Mouse (Mus musculus) ES-E14 (cell line): ENCODE measurements around the gene Pde6b. TPM values are rescaled to one million over a fixed set of nuclear protein-coding genes. Genes with fewer than 3 reads are reported as not detected.

Experiments
- DNase-seq: peaks from one replicate; pipeline ENCODE4 v3.0.0-alpha.2; 2013; ENCODE audit warnings: low read depth, low spot score
- H3K27ac ChIP-seq: 2 replicates; pipeline ENCODE4 v1.5.1; 2012; ENCODE audit warnings: low read depth, mild to moderate bottlenecking, low read length, moderate library complexity, mixed read lengths; ENCODE audit not compliant: poor library complexity, insufficient read depth, severe bottlenecking
- H3K36me3 ChIP-seq: 2 replicates; pipeline ENCODE4 v1.6.1; 2012; ENCODE audit warnings: mild to moderate bottlenecking, low read length, moderate library complexity, mixed read lengths; ENCODE audit not compliant: control insufficient read depth, poor library complexity, insufficient read depth, severe bottlenecking
- H3K4me1 ChIP-seq, 2 experiments: fragments of 150-350 bp in 1 of 2; sonication (generic) in 1 of 2; 2 replicates each; pipeline ENCODE4 v1.6.1; 2012; ENCODE audit warnings: low read length in 2 of 2, mild to moderate bottlenecking in 1 of 2, mixed read lengths in 1 of 2; ENCODE audit not compliant: control insufficient read depth in 2 of 2, insufficient read depth in 2 of 2, poor library complexity in 1 of 2
- H3K4me3 ChIP-seq, 2 experiments: fragments of 150-350 bp in 1 of 2; sonication (generic) in 1 of 2; 2 replicates each; pipeline ENCODE4 v1.5.1; 2012; ENCODE audit warnings: low read length in 2 of 2, low read depth in 1 of 2, mild to moderate bottlenecking in 1 of 2, mixed read lengths in 1 of 2; ENCODE audit not compliant: insufficient read depth in 1 of 2, poor library complexity in 1 of 2, severe bottlenecking in 1 of 2
- H3K9ac ChIP-seq: 2 replicates; pipeline ENCODE4 v1.6.1; 2012; ENCODE audit warnings: low read depth, mild to moderate bottlenecking, low read length, mixed read lengths; ENCODE audit not compliant: poor library complexity, insufficient read depth, severe bottlenecking
- H3K9me3 ChIP-seq: fragments of 150-350 bp; sonication (generic); 2 replicates; pipeline ENCODE4 v1.6.1; 2012; ENCODE audit warnings: low read depth, mild to moderate bottlenecking, low read length; ENCODE audit not compliant: control insufficient read depth, insufficient read depth
- CHD2 ChIP-seq: IDR thresholded peaks from 2 replicates; pipeline ENCODE4 v1.6.1; 2014; ENCODE audit warnings: mild to moderate bottlenecking, low read depth, low read length, inconsistent platforms
- HCFC1 ChIP-seq: IDR thresholded peaks from 2 replicates; pipeline ENCODE4 v1.6.1; 2012; ENCODE audit warnings: low read length, inconsistent platforms, borderline replicate concordance; ENCODE audit not compliant: insufficient read depth
- MAFK ChIP-seq: IDR thresholded peaks from 2 replicates; pipeline ENCODE4 v1.6.1; 2014; ENCODE audit warnings: mild to moderate bottlenecking, low read depth, low read length, inconsistent platforms; ENCODE audit not compliant: insufficient read depth
- ZC3H11A ChIP-seq: IDR thresholded peaks from 2 replicates; pipeline ENCODE4 v1.6.1; 2012; ENCODE audit warnings: low read depth, mild to moderate bottlenecking, inconsistent platforms, low read length, borderline replicate concordance
- ZNF384 ChIP-seq: IDR thresholded peaks from 2 replicates; pipeline ENCODE4 v1.6.1; 2012; ENCODE audit warnings: low read depth, low read length, inconsistent platforms
- in situ Hi-C, 2 experiments: fragments of 600-800 bp; cut with MboI; formaldehyde crosslinking; loops; one replicate each; pipeline ENCODE4 v1.15.1; 2025; ENCODE audit warnings: low sequenced_read_pairs in 2 of 2, inconsistent platforms in 1 of 2; ENCODE audit not compliant: unreplicated experiment in 2 of 2
- total RNA-seq: library from RNA; depleted of rRNA; stranded (reverse); fragments of 300-350 nt; gene quantifications from 2 replicates; pipeline ENCODE4 v1.2.3, GENCODE M21; 2012

Pde6b gene
- total RNA-seq, 1 experiment, result 0.04 TPM

GRCm38 (mm10) chr5:108378346-108378745 is 9.8 kb upstream of the Pde6b start:
- TF ChIP-seq CHD2 (no peak), ZC3H11A (no peak), HCFC1 (no peak)
- in situ Hi-C loops, result no loop called here
- Histone ChIP-seq H3K9ac (no peak overlapping the region), H3K36me3 (no peaks in the 10 kb centered on the region), H3K27ac (no peak overlapping the region), H3K4me3 (no peak overlapping the region), H3K4me1 (no peaks in the 10 kb centered on the region), H3K9me3 (no peaks in the 10 kb centered on the region)
- DNase-seq, result no peak

GRCm38 (mm10) chr5:108385632-108386031 is 2.6 kb upstream of the Pde6b start:
- DNase-seq, result no peak
- H3K36me3 ChIP-seq, result no peaks in the 10 kb centered on the region
- no peaks in the 10 kb centered on the region for H3K9me3 ChIP-seq
- no peak overlapping the region for H3K27ac ChIP-seq
- in situ Hi-C loops, result no loop called here
- TF ChIP-seq ZC3H11A (no peak), CHD2 (no peak), HCFC1 (no peak), MAFK (no peak), ZNF384 (no peak)
- H3K4me1 ChIP-seq, result no peaks in the 10 kb centered on the region
- H3K9ac ChIP-seq, result no peak overlapping the region
- no peak overlapping the region for H3K4me3 ChIP-seq

DNA sequence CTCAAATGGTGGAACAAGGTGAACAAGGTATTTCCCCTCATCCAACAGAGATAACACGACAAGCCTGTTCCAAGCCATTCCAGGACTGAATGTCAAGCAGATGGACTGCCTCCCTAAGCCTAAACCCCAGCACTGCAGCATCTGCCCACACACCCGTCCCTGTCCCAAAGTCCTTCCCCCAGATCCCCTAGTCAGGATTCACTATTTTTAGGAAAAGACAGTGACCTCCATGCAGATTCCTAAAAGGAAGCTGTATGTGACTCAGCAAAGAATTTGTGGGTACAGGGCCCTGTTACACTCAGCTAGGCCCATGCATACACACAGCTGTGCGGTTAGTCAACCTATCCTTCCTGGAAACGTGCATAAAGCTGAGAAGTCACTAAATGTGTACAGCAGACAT is 1.7 kb upstream of the Pde6b start:
- Histone ChIP-seq H3K4me1 (no peaks in the 10 kb centered on the region), H3K9ac (no peak overlapping the region), H3K4me3 (no peak overlapping the region), H3K27ac (no peak overlapping the region), H3K9me3 (no peaks in the 10 kb centered on the region), H3K36me3 (no peaks in the 10 kb centered on the region)
- DNase-seq, result no peak
- in situ Hi-C loops, result no loop called here
- TF ChIP-seq ZC3H11A (no peak), CHD2 (no peak), MAFK (no peak), ZNF384 (no peak), HCFC1 (no peak)

DNA sequence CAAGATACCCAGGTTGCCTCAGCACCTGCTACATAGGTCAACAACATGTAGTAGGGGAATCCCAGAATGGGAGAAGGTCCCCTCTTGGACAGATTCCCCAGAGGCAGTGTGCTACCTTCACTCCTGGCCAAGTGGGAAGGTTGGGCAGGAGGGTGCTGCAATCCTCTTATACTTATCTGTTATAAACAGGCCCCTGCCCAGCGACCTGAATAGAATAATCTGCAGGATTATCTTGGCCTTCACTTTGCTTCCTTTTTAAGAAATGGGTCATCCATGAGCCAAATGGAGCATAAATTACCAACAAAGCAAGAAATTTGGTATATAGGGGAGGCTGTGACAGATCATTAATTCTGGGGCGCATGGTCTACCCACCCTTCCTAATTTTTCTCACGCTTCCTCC is 1.6 kb downstream of the Pde6b start:
- Histone ChIP-seq H3K36me3 (no peaks in the 10 kb centered on the region), H3K4me3 (no peak overlapping the region), H3K9ac (no peak overlapping the region), H3K4me1 (no peaks in the 10 kb centered on the region), H3K9me3 (no peaks in the 10 kb centered on the region), H3K27ac (no peak overlapping the region)
- in situ Hi-C loops, result no loop called here
- no peak for DNase-seq
- TF ChIP-seq HCFC1 (no peak), CHD2 (no peak), ZC3H11A (no peak)

GRCm38 (mm10) chr5:108403453-108403852 is 15.3 kb downstream of the Pde6b start:
- H3K27ac ChIP-seq, result no peak overlapping the region
- in situ Hi-C loops, result no loop called here

More at GRCm38 (mm10) chr5:108403453-108403852, 15.3 kb downstream of the Pde6b start:
- Histone ChIP-seq H3K4me1 (0 out of 4 replicates have a peak, but pooled peaks cover 0 to 1% of the 10 kb centered on the region in 2 experiments), H3K9ac (no peak overlapping the region), H3K4me3 (no peak overlapping the region), H3K9me3 (no peaks in the 10 kb centered on the region), H3K36me3 (no peaks in the 10 kb centered on the region)
- DNase-seq, result no peak
- TF ChIP-seq HCFC1 (no peak), ZNF384 (no peak), ZC3H11A (no peak), MAFK (no peak), CHD2 (no peak)
